Mouse (Mus musculus) bone marrow, adult 2 months (tissue): Measurements from ENCODE around the gene Slc22a23.

Source experiments
- CTCF ChIP-seq: fragments of 200-500 bp; IDR thresholded peaks from 2 replicates; pipeline ENCODE4 v1.5.1; 2011; ENCODE audit warnings: low read length, control low read depth; ENCODE audit not compliant: control insufficient read depth, insufficient read depth
- POLR2A ChIP-seq: fragments of 200-500 bp; IDR thresholded peaks from 2 replicates; pipeline ENCODE4 v1.6.1; 2011; ENCODE audit warnings: low read depth, mild to moderate bottlenecking, control low read depth, low read length, borderline replicate concordance; ENCODE audit not compliant: control insufficient read depth

GRCm38 (mm10) chr13:34181624-34182023, 163.4 kb downstream of the Slc22a23 start:
- no peak for TF ChIP-seq POLR2A
- no peak for TF ChIP-seq CTCF
